Mouse (Mus musculus) hindbrain, embryonic 16.5 days (tissue): Measurements from ENCODE around the gene Insrr. TPM values are rescaled to one million over a fixed set of nuclear protein-coding genes. Genes with fewer than 3 reads are reported as not detected.

Source experiments
- ATAC-seq: fragments of 200-750 bp; cut with Nextera tagmentation; 2 replicates; pipeline ENCODE4 v1.8.0; 2017; ENCODE audit warnings: moderate TSS enrichment, moderate library complexity
- H3K27ac ChIP-seq: fragments of 300-500 bp; sonication (generic); 2 replicates; pipeline ENCODE4 v1.5.1; 2014; ENCODE audit warnings: low read depth, mild to moderate bottlenecking, control low read depth, low read length, moderate library complexity
- H3K27me3 ChIP-seq: fragments of 300-500 bp; sonication (generic); replicated peaks from 2 replicates; pipeline ENCODE4 v1.6.1; 2014; ENCODE audit warnings: low read length; ENCODE audit not compliant: control insufficient read depth, insufficient read depth
- H3K36me3 ChIP-seq: fragments of 300-500 bp; sonication (generic); 2 replicates; pipeline ENCODE4 v1.6.1; 2014; ENCODE audit warnings: mild to moderate bottlenecking, low read length, moderate library complexity, mixed read lengths; ENCODE audit not compliant: control insufficient read depth, insufficient read depth
- H3K4me1 ChIP-seq: fragments of 300-500 bp; sonication (generic); 2 replicates; pipeline ENCODE4 v1.6.1; 2014; ENCODE audit warnings: low read depth, low read length; ENCODE audit not compliant: control insufficient read depth, insufficient read depth
- H3K4me2 ChIP-seq: fragments of 300-500 bp; sonication (generic); 2 replicates; pipeline ENCODE4 v1.6.1; 2014; ENCODE audit warnings: mild to moderate bottlenecking, low read length, control low read depth, moderate library complexity
- H3K4me3 ChIP-seq: fragments of 300-500 bp; sonication (generic); 2 replicates; pipeline ENCODE4 v1.5.1; 2014; ENCODE audit warnings: mild to moderate bottlenecking, low read length, control low read depth, moderate library complexity
- H3K9ac ChIP-seq: fragments of 300-500 bp; sonication (generic); 2 replicates; pipeline ENCODE4 v1.6.1; 2014; ENCODE audit warnings: low read depth, mild to moderate bottlenecking, control low read depth, low read length, moderate library complexity
- H3K9me3 ChIP-seq: fragments of 300-500 bp; sonication (generic); 2 replicates; pipeline ENCODE4 v1.6.1; 2014; ENCODE audit warnings: mild to moderate bottlenecking, low read length, moderate library complexity; ENCODE audit not compliant: control insufficient read depth
- WGBS: fragments of 180-500 bp; shearing (Covaris S2); extraction: QIAGEN DNeasy Blood & Tissue Kit; methylation state at CpG from one replicate; pipeline ENCODE4 v1.1.7; 2014; 5-methylcytosine and 5-hydroxymethylcytosine counted together
- polyA plus RNA-seq: library from polyadenylated mRNA; unstranded; fragments of >200 nt; fragmentation: Nextera tagmentation; extraction: Ambion mirVana; gene quantifications from 2 replicates; pipeline ENCODE4 v1.2.1, GENCODE M21; 2015

The Insrr gene
- polyA plus RNA-seq: 0.49 and 0.85 TPM in 2 replicates

DNA sequence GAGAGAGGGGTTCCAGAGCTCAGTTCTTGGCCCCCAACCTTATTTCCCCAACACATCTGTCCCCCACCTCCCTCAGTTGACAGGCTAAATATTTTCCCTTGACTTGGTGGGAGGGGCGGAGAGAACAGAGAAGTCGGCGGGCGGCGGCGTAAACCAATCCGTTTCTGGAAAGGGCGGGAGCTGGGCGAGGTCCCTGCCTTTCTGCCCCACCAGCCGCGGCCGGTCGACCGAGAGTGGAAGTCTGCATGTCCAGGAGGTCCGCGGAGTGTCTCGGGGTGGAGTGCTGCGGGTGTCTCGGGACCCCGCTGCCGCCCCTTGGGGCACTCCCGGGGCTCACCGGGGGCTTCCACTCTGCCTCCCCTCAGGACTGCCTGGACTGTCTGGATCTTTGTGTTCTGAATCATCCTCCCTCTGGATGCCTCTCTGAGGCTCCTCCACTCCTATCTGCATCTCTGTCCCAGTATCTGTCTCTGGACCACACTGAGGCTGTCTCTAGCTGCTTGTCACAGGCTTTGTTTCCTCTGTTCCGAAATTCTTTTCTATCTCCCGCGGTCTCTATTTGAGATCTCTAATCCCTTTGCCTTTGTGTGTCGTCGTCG, at the start of gene Insrr:
Gene Insrr, plus strand, starts transcription at position 216 of the 599 bp plus-strand sequence.
- 1% methylated on average over 29 of the region's 29 CpGs for WGBS
- H3K9ac ChIP-seq: peak within 1 kb of the TSS; percentile 53
- peaks cover 56% of the 10 kb centered on the region for H3K27me3 ChIP-seq
- H3K4me3 ChIP-seq: peak within 1 kb of the TSS; percentile 39
- no peak for ATAC-seq
- H3K9me3 ChIP-seq: no peaks in the 10 kb centered on the region
- H3K4me1 ChIP-seq: peaks cover 20% of the 10 kb centered on the region
- H3K36me3 ChIP-seq: no peaks in the 10 kb centered on the region
- peak within 1 kb of the TSS; percentile 65 for H3K4me2 ChIP-seq
- no peak within 1 kb of the TSS for H3K27ac ChIP-seq

- Histone ChIP-seq H3K4me2 (no peak within 1 kb of the TSS), H3K9ac (no peak within 1 kb of the TSS), H3K27me3 (no peaks in the 10 kb centered on the region), H3K36me3 (no peaks in the 10 kb centered on the region), H3K4me1 (peaks cover 2% of the 10 kb centered on the region), H3K4me3 (no peak within 1 kb of the TSS), H3K9me3 (no peaks in the 10 kb centered on the region), H3K27ac (no peak within 1 kb of the TSS)
- 49% methylated on average over 13 of the region's 13 CpGs for WGBS
- ATAC-seq: no peak
Observed at GRCm38 (mm10) chr3:87748431-87748830, 48.3 kb upstream of the Insrr start, which contains the start of gene Lrrc71. TSS of gene Lrrc71 (minus strand) at chr3:87748625.

- Histone ChIP-seq H3K9ac (no peak overlapping the region), H3K27ac (no peak overlapping the region), H3K9me3 (no peaks in the 10 kb centered on the region), H3K4me1 (peaks cover 2% of the 10 kb centered on the region), H3K4me2 (no peak overlapping the region), H3K36me3 (no peaks in the 10 kb centered on the region), H3K27me3 (no peaks in the 10 kb centered on the region), H3K4me3 (no peak overlapping the region)
- no peak for ATAC-seq
- 15% methylated on average over 5 of the region's 5 CpGs for WGBS
Observed at GRCm38 (mm10) chr3:87749036-87749435, 47.7 kb upstream of the Insrr start.

DNA sequence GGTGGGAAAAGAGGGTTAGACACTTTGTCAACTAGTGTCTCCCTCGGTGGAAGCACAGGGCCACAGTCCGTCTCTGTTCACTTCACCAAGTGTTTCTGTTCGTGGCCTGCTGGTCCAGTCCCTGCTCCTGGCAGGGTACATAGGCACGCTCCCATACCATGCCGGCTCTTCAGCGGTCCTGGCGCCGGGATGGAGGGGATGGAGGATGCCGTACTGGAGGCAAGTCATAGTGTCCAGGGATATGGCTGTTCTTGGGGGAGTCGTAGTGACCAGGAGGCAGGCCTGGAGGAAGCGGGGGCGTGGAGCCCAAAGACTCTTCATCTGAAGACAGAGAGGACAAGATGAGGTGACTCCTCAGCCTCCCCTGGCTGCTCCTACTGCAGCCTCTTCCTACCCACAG, 46.8 kb upstream of the Insrr start:
- Histone ChIP-seq H3K27ac (no peak overlapping the region), H3K9me3 (no peaks in the 10 kb centered on the region), H3K4me3 (no peak overlapping the region), H3K4me1 (peaks cover 2% of the 10 kb centered on the region), H3K36me3 (no peaks in the 10 kb centered on the region), H3K9ac (no peak overlapping the region), H3K4me2 (no peak overlapping the region), H3K27me3 (0 out of 2 replicates have a peak, but pooled peaks cover under 1% of the 10 kb centered on the region)
- 88% methylated on average over 12 of the region's 12 CpGs for WGBS
- ATAC-seq: no peak

DNA sequence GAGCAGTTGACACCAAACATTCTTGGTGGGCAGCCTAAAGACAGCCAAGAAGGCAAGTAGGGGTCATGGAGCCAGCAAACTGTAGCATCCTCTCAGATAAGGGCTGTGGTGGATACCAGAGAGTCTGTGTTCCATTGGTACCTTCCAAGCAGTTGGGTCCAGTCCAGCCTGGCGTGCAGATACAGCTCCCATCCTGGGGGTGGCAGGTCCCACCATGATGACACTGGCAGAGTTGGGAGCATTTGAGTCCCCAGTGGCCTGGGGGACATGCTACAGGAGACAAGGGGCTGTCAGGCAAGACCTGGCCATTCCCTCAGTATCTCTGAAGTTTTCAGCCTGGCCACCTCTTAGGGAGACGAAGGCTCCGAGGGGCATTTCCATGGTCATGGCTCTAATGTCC, 44.2 kb upstream of the Insrr start:
- Histone ChIP-seq H3K9me3 (no peaks in the 10 kb centered on the region), H3K4me2 (no peak overlapping the region), H3K4me1 (peaks cover 3% of the 10 kb centered on the region), H3K27ac (no peak overlapping the region), H3K9ac (no peak overlapping the region), H3K4me3 (no peak overlapping the region), H3K36me3 (no peaks in the 10 kb centered on the region), H3K27me3 (peaks cover 5% of the 10 kb centered on the region; the same call in 1 of the 2 replicates)
- 82% methylated on average over 3 of the region's 3 CpGs for WGBS
- no peak for ATAC-seq

GRCm38 (mm10) chr3:87753829-87754228, 42.9 kb upstream of the Insrr start:
- no peak overlapping the region for H3K27ac ChIP-seq
- no peaks in the 10 kb centered on the region for H3K36me3 ChIP-seq
- H3K4me1 ChIP-seq: peaks cover 3% of the 10 kb centered on the region
- no peak overlapping the region for H3K4me2 ChIP-seq
- no peak overlapping the region for H3K9ac ChIP-seq
- no peak for ATAC-seq
- H3K4me3 ChIP-seq: no peak overlapping the region
- WGBS: 80% methylated on average over 13 of the region's 13 CpGs
- peaks cover 5% of the 10 kb centered on the region; the same call in 1 of the 2 replicates for H3K27me3 ChIP-seq
- no peaks in the 10 kb centered on the region for H3K9me3 ChIP-seq

DNA sequence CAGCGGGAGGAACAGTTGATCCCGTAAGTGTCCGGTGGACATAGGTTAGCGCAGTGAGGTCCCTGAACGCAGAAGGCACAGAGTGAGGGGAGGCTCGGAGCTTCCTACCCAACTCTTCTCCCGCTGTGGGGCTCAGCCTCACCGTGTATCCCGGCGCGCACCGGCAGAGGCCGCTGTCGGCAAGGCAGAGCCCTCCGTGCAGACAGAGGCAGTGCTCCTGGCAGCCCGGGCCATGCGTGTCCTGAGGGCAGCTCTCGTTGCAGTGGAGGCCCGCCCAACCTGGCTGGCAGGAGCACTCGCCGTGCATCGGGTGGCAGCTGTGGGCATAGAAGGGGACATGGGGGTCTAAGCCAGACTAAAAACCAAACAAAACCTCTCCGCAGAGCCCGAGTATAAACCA, 40.8 kb upstream of the Insrr start:
- Histone ChIP-seq H3K4me1 (peaks cover 3% of the 10 kb centered on the region), H3K27me3 (peaks cover 5% of the 10 kb centered on the region; the same call in 1 of the 2 replicates), H3K9ac (peak overlapping the region; percentile 45), H3K9me3 (no peaks in the 10 kb centered on the region), H3K4me3 (peak overlapping the region; percentile 35), H3K4me2 (peak overlapping the region; percentile 53), H3K36me3 (no peaks in the 10 kb centered on the region), H3K27ac (no peak overlapping the region)
- peak; percentile 89 for ATAC-seq
- 3% methylated on average over 24 of the region's 24 CpGs for WGBS

GRCm38 (mm10) chr3:87756488-87756887, 40.3 kb upstream of the Insrr start:
- Histone ChIP-seq H3K4me3 (peak overlapping the region; percentile 35), H3K36me3 (no peaks in the 10 kb centered on the region), H3K9me3 (no peaks in the 10 kb centered on the region), H3K27me3 (peaks cover 5% of the 10 kb centered on the region; the same call in 1 of the 2 replicates), H3K4me2 (peak overlapping the region; percentile 53), H3K27ac (no peak overlapping the region), H3K9ac (peak overlapping the region; percentile 45), H3K4me1 (peaks cover 3% of the 10 kb centered on the region)
- peak; percentile 37 for ATAC-seq
- 54% methylated on average over 20 of the region's 20 CpGs for WGBS

DNA sequence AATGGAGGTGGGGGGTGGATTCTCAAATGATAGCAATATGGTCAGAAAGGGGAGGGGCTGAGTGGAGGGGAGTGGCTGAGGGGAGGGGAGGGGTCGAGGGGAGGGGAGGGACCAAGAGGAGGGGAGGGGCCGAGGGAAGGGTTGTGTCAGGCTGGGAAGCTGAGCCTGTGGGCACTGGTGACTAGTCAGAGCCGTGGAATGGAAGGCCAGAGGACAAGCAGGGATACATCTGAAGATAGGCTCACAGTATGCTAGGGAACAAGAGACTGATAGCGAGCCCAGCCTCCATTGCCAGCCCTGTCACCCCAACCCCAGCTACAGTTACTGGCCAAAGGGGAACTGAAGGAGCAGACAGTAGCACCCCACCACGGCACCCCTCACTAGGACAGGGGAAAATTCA, 38.1 kb upstream of the Insrr start:
- Histone ChIP-seq H3K36me3 (no peaks in the 10 kb centered on the region), H3K4me2 (no peak overlapping the region), H3K27ac (no peak overlapping the region), H3K27me3 (peaks cover 5% of the 10 kb centered on the region; the same call in 1 of the 2 replicates), H3K4me1 (peaks cover 3% of the 10 kb centered on the region), H3K4me3 (no peak overlapping the region), H3K9ac (no peak overlapping the region), H3K9me3 (no peaks in the 10 kb centered on the region)
- whole genome bisulfite sequencing: 50% methylated on average over 5 of the region's 5 CpGs
- no peak for ATAC-seq
